Mouse (Mus musculus): ENCODE data around the gene Oxld1. TPM values are rescaled to one million over a fixed set of nuclear protein-coding genes. Genes with fewer than 3 reads are reported as not detected.

The Oxld1 gene
- polyA plus RNA-seq, 1 experiment from 2014 or later, result 23.2 TPM

- peaks cover 30% of the 10 kb centered on the region for H3K36me3 ChIP-seq (ENCODE audit: control insufficient read depth, insufficient read depth)
- ATAC-seq (replicated peaks; ENCODE audit: extremely low read depth, insufficient read depth, low FRiP score), result no peak
These were observed 30.6 kb upstream of the Oxld1 start for GRCm38 (mm10) chr11:120488516-120488915.

DNA sequence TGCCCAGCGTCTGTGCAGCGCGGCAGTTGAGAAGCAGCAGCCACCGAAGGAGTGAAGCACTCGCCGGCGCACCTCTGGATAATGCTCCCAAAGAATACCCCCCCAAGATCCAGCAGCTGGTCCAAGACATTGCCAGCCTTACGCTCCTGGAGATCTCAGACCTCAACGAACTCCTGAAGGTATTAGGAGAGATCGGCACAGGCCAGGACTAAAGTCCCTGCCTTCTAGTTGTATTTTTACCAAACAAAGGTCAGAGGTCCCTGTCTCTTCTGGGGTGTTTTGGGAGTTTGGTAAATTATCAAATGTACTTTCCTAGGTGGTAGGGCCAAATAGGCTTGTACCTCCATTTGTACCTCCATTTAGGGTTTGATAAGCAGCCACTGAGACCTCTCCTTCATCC lies 27.4 kb upstream of the Oxld1 start:
- 7% methylated on average over 10 of the region's 10 CpGs for WGBS
- H3K27ac ChIP-seq (ENCODE audit: low read length), result peak overlapping the region; percentile 89

More at GRCm38 (mm10) chr11:120488516-120488915, 30.6 kb upstream of the Oxld1 start:
- Histone ChIP-seq H3K27ac (ENCODE audit: low read length) (no peak overlapping the region), H3K4me2 (ENCODE audit: low read depth, low read length) (no peak overlapping the region), H3K27me3 (ENCODE audit: control insufficient read depth, insufficient read depth, low read length) (no peaks in the 10 kb centered on the region), H3K4me1 (ENCODE audit: control insufficient read depth, insufficient read depth, low read length) (peaks cover 38% of the 10 kb centered on the region), H3K4me3 (ENCODE audit: low read length) (no peak overlapping the region), H3K9ac (ENCODE audit: low read length) (no peak overlapping the region), H3K9me3 (replicated peaks; ENCODE audit: control insufficient read depth, low read length) (no peaks in the 10 kb centered on the region)
- 73% methylated on average over 4 of the region's 4 CpGs for WGBS

DNA sequence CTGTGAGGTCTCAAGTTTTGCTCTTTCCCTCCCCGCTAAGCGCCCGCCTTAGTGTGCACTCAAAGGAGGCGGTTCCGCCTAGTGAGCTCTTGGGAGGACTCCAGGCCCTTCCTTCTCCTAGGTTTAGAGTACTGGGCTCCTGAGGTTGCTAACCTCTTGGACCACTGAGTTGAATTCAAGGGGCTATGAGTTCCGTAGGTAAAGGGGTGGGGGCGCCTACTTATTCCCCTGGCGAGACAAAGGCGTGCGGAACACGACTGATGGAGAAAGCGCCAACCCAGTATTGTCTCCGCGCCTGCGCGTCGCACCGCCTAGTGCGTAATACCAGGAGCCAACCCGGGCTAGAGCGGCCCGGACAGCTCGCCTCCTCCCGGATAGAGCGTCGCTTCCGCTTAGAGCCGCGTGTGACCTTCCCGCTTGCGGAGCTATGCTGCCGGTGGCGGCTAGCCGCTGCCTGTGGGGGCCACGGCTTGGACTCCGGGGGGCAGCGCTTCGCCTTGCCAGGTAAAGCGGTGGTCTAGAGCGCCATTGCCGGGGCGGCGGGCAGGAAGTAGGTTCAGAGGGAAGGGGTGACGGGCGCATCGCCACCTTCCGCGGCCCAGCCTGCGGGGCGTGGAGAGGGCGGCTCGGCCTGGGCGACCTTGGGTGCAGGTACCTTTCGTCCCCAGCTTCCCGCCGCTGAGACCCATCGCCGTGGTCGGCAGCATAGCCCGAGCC lies 26.6 kb upstream of the Oxld1 start, which contains the start of gene Mrpl12:
Gene Mrpl12, plus strand, starts transcription at position 349 of the 717 bp plus-strand sequence.
- WGBS, result 1% methylated on average over 60 of the region's 60 CpGs
- no peaks in the 10 kb centered on the region for H3K27me3 ChIP-seq (ENCODE audit: control insufficient read depth, insufficient read depth, low read length)
- H3K4me2 ChIP-seq (ENCODE audit: low read depth, low read length), result peak within 1 kb of the TSS; percentile 80
- peak within 1 kb of the TSS; percentile 89 for H3K27ac ChIP-seq (ENCODE audit: low read length)
- peak within 1 kb of the TSS; percentile 96 for H3K9ac ChIP-seq (ENCODE audit: low read length)
- ATAC-seq (replicated peaks; ENCODE audit: extremely low read depth, insufficient read depth, low FRiP score), result peak; percentile 94
- peak within 1 kb of the TSS; percentile 97 for H3K4me3 ChIP-seq (ENCODE audit: low read length)
- no peaks in the 10 kb centered on the region for H3K9me3 ChIP-seq (replicated peaks; ENCODE audit: control insufficient read depth, low read length)
- peaks cover 15% of the 10 kb centered on the region for H3K4me1 ChIP-seq (ENCODE audit: control insufficient read depth, insufficient read depth, low read length)
- H3K36me3 ChIP-seq (ENCODE audit: control insufficient read depth, insufficient read depth), result peaks cover 50% of the 10 kb centered on the region

More for the DNA sequence above, 27.4 kb upstream of the Oxld1 start:
- peak overlapping the region; percentile 97 for H3K4me3 ChIP-seq (ENCODE audit: low read length)
- no peak for ATAC-seq (replicated peaks; ENCODE audit: extremely low read depth, insufficient read depth, low FRiP score)
- no peaks in the 10 kb centered on the region for H3K9me3 ChIP-seq (replicated peaks; ENCODE audit: control insufficient read depth, low read length)
- peak overlapping the region; percentile 96 for H3K9ac ChIP-seq (ENCODE audit: low read length)
- H3K4me2 ChIP-seq (ENCODE audit: low read depth, low read length), result peak overlapping the region; percentile 75
- no peaks in the 10 kb centered on the region for H3K27me3 ChIP-seq (ENCODE audit: control insufficient read depth, insufficient read depth, low read length)
- H3K36me3 ChIP-seq (ENCODE audit: control insufficient read depth, insufficient read depth), result peaks cover 48% of the 10 kb centered on the region
- peaks cover 18% of the 10 kb centered on the region for H3K4me1 ChIP-seq (ENCODE audit: control insufficient read depth, insufficient read depth, low read length)

DNA sequence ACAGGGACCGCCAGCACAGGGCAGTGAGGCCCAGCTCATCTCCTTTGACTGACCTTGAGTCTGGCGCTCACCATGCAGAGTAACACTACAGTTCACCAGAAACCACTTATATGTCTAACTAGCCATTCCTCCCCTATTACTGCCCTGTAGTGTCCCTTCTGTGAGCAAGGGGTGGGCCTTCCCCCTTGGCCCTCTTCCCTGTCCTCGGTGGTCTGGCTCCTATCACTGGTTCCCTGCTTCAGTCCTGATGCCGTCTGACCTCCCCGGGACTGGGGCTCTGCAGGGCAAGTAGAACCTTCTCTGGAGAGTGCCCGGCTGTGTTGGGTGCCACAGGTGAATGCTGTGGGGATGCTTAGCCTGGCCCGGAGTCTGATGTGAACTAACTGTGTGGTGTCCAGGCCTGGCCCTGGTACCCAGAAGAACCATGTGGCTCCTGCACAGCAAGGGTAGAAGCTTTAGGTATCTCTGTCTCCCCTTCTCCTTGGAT lies 25.6 kb upstream of the Oxld1 start:
- peak overlapping the region; percentile 80 for H3K4me2 ChIP-seq (ENCODE audit: low read depth, low read length)
- peaks cover 54% of the 10 kb centered on the region for H3K36me3 ChIP-seq (ENCODE audit: control insufficient read depth, insufficient read depth)
- peaks cover 14% of the 10 kb centered on the region for H3K4me1 ChIP-seq (ENCODE audit: control insufficient read depth, insufficient read depth, low read length)
- H3K27me3 ChIP-seq (ENCODE audit: control insufficient read depth, insufficient read depth, low read length), result no peaks in the 10 kb centered on the region
- H3K9ac ChIP-seq (ENCODE audit: low read length), result peak overlapping the region; percentile 96
- no peaks in the 10 kb centered on the region for H3K9me3 ChIP-seq (replicated peaks; ENCODE audit: control insufficient read depth, low read length)
- no peak overlapping the region; the same call in 1 of the 2 replicates for H3K27ac ChIP-seq (ENCODE audit: low read length)
- ATAC-seq (replicated peaks; ENCODE audit: extremely low read depth, insufficient read depth, low FRiP score), result no peak
- no peak overlapping the region; the same call in 1 of the 2 replicates for H3K4me3 ChIP-seq (ENCODE audit: low read length)
- WGBS, result 81% methylated on average over 7 of the region's 7 CpGs

DNA sequence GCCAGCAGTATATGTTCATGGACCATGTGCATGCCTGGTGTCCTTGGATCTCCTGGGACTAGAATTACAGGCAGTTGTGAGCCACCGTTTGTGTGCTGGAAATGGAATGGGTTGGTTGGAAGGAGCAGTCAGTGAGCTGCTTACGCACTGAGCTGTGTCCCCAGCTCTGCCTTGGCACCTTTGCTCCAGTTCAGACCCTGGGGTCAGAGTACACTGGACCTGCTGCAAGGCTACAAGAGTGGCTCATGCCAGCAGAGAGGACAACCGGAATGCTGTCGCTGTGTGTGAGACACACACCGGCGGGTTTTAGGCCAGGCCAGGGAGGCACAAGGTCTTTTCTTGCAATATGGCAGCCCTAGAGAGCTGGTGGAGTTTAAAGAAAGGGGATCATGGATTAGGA lies 14.2 kb upstream of the Oxld1 start:
- no peak overlapping the region for H3K9ac ChIP-seq (ENCODE audit: low read length)
- no peak for ATAC-seq (replicated peaks; ENCODE audit: extremely low read depth, insufficient read depth, low FRiP score)
- H3K27me3 ChIP-seq (ENCODE audit: control insufficient read depth, insufficient read depth, low read length), result no peaks in the 10 kb centered on the region
- H3K9me3 ChIP-seq (replicated peaks; ENCODE audit: control insufficient read depth, low read length), result no peaks in the 10 kb centered on the region
- no peak overlapping the region for H3K4me2 ChIP-seq (ENCODE audit: low read depth, low read length)
- peaks cover 8% of the 10 kb centered on the region for H3K4me1 ChIP-seq (ENCODE audit: control insufficient read depth, insufficient read depth, low read length)
- 95% methylated on average over 6 of the region's 6 CpGs for WGBS
- peaks cover 46% of the 10 kb centered on the region for H3K36me3 ChIP-seq (ENCODE audit: control insufficient read depth, insufficient read depth)
- no peak overlapping the region for H3K4me3 ChIP-seq (ENCODE audit: low read length)
- no peak overlapping the region for H3K27ac ChIP-seq (ENCODE audit: low read length)

DNA sequence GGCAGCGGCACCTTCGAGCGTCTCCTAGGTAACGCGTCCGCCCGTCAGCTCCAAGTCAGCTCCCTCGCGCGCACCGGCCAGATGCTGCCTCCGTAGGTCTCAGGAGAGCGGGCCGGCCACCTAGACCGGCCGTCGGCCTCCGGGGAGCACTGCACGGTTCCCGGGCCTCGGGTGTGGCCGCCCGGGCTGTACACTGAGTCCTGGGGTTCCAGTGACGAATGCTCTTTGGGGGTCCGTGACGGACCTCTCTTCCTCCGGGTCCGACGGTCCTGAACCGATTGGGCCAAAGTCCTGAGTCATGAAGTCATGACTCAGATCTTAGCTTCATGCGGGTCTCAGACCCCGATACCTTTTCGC lies 9.8 kb upstream of the Oxld1 start:
- H3K36me3 ChIP-seq (ENCODE audit: control insufficient read depth, insufficient read depth), result peaks cover 22% of the 10 kb centered on the region
- H3K27ac ChIP-seq (ENCODE audit: low read length), result no peak overlapping the region
- H3K9me3 ChIP-seq (replicated peaks; ENCODE audit: control insufficient read depth, low read length), result no peaks in the 10 kb centered on the region
- peak overlapping the region; percentile 93 for H3K4me3 ChIP-seq (ENCODE audit: low read length)
- ATAC-seq (replicated peaks; ENCODE audit: extremely low read depth, insufficient read depth, low FRiP score), result peak; percentile 28
- 1% methylated on average over 33 of the region's 33 CpGs for WGBS
- no peaks in the 10 kb centered on the region for H3K27me3 ChIP-seq (ENCODE audit: control insufficient read depth, insufficient read depth, low read length)
- peak overlapping the region; percentile 88 for H3K9ac ChIP-seq (ENCODE audit: low read length)
- peaks cover 20% of the 10 kb centered on the region for H3K4me1 ChIP-seq (ENCODE audit: control insufficient read depth, insufficient read depth, low read length)
- peak overlapping the region; percentile 95 for H3K4me2 ChIP-seq (ENCODE audit: low read depth, low read length)

GRCm38 (mm10) chr11:120467051-120467735 lies 9.3 kb upstream of the Oxld1 start, which contains the start of gene Arl16:
Gene Arl16 (minus strand): TSS chr11:120467607.
- Histone ChIP-seq H3K4me3 (ENCODE audit: low read length) (peak within 1 kb of the TSS; percentile 93), H3K9me3 (replicated peaks; ENCODE audit: control insufficient read depth, low read length) (no peaks in the 10 kb centered on the region), H3K36me3 (ENCODE audit: control insufficient read depth, insufficient read depth) (peaks cover 18% of the 10 kb centered on the region), H3K27ac (ENCODE audit: low read length) (peak within 1 kb of the TSS; percentile 56), H3K4me2 (ENCODE audit: low read depth, low read length) (peak within 1 kb of the TSS; percentile 95), H3K27me3 (ENCODE audit: control insufficient read depth, insufficient read depth, low read length) (no peaks in the 10 kb centered on the region), H3K9ac (ENCODE audit: low read length) (peak within 1 kb of the TSS; percentile 88), H3K4me1 (ENCODE audit: control insufficient read depth, insufficient read depth, low read length) (peaks cover 20% of the 10 kb centered on the region)
- ATAC-seq (replicated peaks; ENCODE audit: extremely low read depth, insufficient read depth, low FRiP score), result peak; percentile 100
- WGBS, result under 1% methylated on average over 51 of the region's 54 CpGs

DNA sequence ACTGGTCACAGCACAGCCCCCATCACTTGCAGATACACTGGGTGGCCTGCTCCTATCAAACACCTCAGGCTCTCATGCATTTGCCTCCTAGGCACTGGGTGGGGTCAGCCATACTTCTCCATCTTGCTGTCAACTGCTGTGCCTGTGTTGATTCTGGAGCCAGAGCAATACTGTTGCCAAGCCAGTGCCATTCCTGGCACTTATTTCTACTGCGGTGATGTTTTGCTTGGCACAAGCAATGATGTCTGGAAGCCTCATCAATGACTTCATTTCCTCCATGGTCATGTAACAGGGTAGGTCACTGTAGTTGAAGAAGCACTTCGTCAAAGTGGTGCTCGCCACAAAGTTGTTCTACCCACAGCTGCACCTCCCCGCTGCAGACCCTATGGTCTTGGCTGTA lies 7.7 kb upstream of the Oxld1 start:
- ATAC-seq (replicated peaks; ENCODE audit: extremely low read depth, insufficient read depth, low FRiP score), result no peak
- Histone ChIP-seq H3K27me3 (ENCODE audit: control insufficient read depth, insufficient read depth, low read length) (no peaks in the 10 kb centered on the region), H3K9me3 (replicated peaks; ENCODE audit: control insufficient read depth, low read length) (no peaks in the 10 kb centered on the region), H3K4me1 (ENCODE audit: control insufficient read depth, insufficient read depth, low read length) (peaks cover 20% of the 10 kb centered on the region), H3K4me2 (ENCODE audit: low read depth, low read length) (no peak overlapping the region), H3K36me3 (ENCODE audit: control insufficient read depth, insufficient read depth) (peaks cover 19% of the 10 kb centered on the region), H3K9ac (ENCODE audit: low read length) (no peak overlapping the region), H3K27ac (ENCODE audit: low read length) (no peak overlapping the region), H3K4me3 (ENCODE audit: low read length) (no peak overlapping the region)
- 71% methylated on average over 4 of the region's 4 CpGs for WGBS

GRCm38 (mm10) chr11:120464365-120464764 lies 6.5 kb upstream of the Oxld1 start:
- Histone ChIP-seq H3K4me3 (ENCODE audit: low read length) (no peak overlapping the region), H3K36me3 (ENCODE audit: control insufficient read depth, insufficient read depth) (peaks cover 18% of the 10 kb centered on the region), H3K4me1 (ENCODE audit: control insufficient read depth, insufficient read depth, low read length) (peaks cover 20% of the 10 kb centered on the region), H3K4me2 (ENCODE audit: low read depth, low read length) (no peak overlapping the region), H3K9ac (ENCODE audit: low read length) (no peak overlapping the region), H3K27me3 (ENCODE audit: control insufficient read depth, insufficient read depth, low read length) (no peaks in the 10 kb centered on the region), H3K9me3 (replicated peaks; ENCODE audit: control insufficient read depth, low read length) (no peaks in the 10 kb centered on the region), H3K27ac (ENCODE audit: low read length) (no peak overlapping the region)
- 85% methylated on average over 5 of the region's 5 CpGs for WGBS
- ATAC-seq (replicated peaks; ENCODE audit: extremely low read depth, insufficient read depth, low FRiP score), result no peak
